9 mouse cellular contexts compared by ENCODE assay signal in the genomic region with DNA sequence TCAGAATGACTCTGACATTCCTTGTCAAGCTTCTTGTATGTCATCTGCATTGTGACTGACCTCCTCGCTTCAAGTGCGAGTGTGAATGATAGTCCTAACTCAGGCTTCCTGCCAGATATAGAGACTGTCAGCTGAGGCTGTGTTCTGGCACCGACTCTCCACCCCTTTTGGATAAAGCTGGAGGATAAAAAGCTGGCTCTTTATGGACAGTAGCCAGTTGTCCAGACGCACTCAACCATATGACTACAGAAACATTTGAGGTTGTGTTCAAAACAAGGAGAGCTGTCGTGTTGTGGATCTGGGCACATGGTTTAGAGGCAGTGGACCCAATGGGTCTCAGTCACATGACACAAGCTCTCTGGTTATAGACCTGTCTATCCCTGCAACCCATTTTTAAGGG.
DNase-seq lines count a peak whose midpoint lies in the region; ATAC-seq and TF ChIP-seq lines count a peak whose summit lies in the region.
"Had no signal": no experiment of that assay in that cellular context is flagged by ENCODE, and none has a peak within 500 bp of the region (broad histone marks: within the 10 kb centered on the region; RNA-seq: fewer than 3 reads in every experiment).

No protein-coding gene starts in this region.

- TF ChIP-seq CTCF in thymus, adult 2 months (IDR thresholded peaks at IDR 0.05; ENCODE audit: borderline replicate concordance, control insufficient read depth, extremely low read depth, insufficient read depth, low read length, poor library complexity) = no peak

- no peaks in the 10 kb centered on the region for H3K36me3 ChIP-seq in embryonic facial prominence, embryonic 14.5 days (ENCODE audit: control insufficient read depth, insufficient read depth, low read length)
- H3K36me3 ChIP-seq in embryonic facial prominence, embryonic 10.5 days (replicated peaks) = no peaks in the 10 kb centered on the region
- no peaks in the 10 kb centered on the region for H3K36me3 ChIP-seq in heart, embryonic 14.5 days (ENCODE audit: control insufficient read depth, insufficient read depth, low read length)
- H3K36me3 ChIP-seq in thymus, adult 2 months (ENCODE audit: control insufficient read depth, insufficient read depth, low read length) = no peaks in the 10 kb centered on the region

- H3K27me3 ChIP-seq in embryonic facial prominence, embryonic 14.5 days (replicated peaks; ENCODE audit: control insufficient read depth, insufficient read depth, low read length) = no peaks in the 10 kb centered on the region
- H3K27me3 ChIP-seq in embryonic facial prominence, embryonic 10.5 days (replicated peaks; ENCODE audit: low read depth, poor library complexity, severe bottlenecking) = no peaks in the 10 kb centered on the region; the same call in 1 of the 2 replicates
- no peaks in the 10 kb centered on the region for H3K27me3 ChIP-seq in heart, embryonic 14.5 days (ENCODE audit: control insufficient read depth, insufficient read depth, low read length)
- no peaks in the 10 kb centered on the region for H3K27me3 ChIP-seq in thymus, adult 2 months (ENCODE audit: control insufficient read depth, insufficient read depth, low read length)

- WGBS in embryonic facial prominence, embryonic 14.5 days = 51% methylated on average over 5 of the region's 5 CpGs
- 85% methylated on average over 5 of the region's 5 CpGs for WGBS in embryonic facial prominence, embryonic 10.5 days
- whole genome bisulfite sequencing in heart, embryonic 14.5 days = 2% methylated on average over 5 of the region's 5 CpGs
- 78% methylated on average over 5 of the region's 5 CpGs for WGBS in thymus, adult 2 months

- no peak overlapping the region for H3K4me2 ChIP-seq in embryonic facial prominence, embryonic 14.5 days (ENCODE audit: low read depth, low read length)
- H3K4me2 ChIP-seq in heart, embryonic 14.5 days (ENCODE audit: low read length) = 0 out of 2 replicates have a peak overlapping the region, but pooled peaks have one; percentile 3

- H3K4me1 ChIP-seq in embryonic facial prominence, embryonic 14.5 days (ENCODE audit: control insufficient read depth, insufficient read depth, low read length) = peaks cover 18% of the 10 kb centered on the region
- peaks cover 43% of the 10 kb centered on the region for H3K4me1 ChIP-seq in embryonic facial prominence, embryonic 10.5 days
- H3K4me1 ChIP-seq in heart, embryonic 14.5 days (ENCODE audit: control insufficient read depth in 2 of 2, insufficient read depth in 2 of 2, low read length in 2 of 2) = peaks cover 50 to 68% of the 10 kb centered on the region in 2 experiments
- H3K4me1 ChIP-seq in thymus, adult 2 months (replicated peaks; ENCODE audit: control insufficient read depth, insufficient read depth, low read length) = peaks cover 24% of the 10 kb centered on the region

- H3K27ac ChIP-seq in embryonic facial prominence, embryonic 14.5 days (replicated peaks; ENCODE audit: low read depth, low read length) = no peak overlapping the region
- H3K27ac ChIP-seq in embryonic facial prominence, embryonic 10.5 days (replicated peaks) = no peak overlapping the region
- H3K27ac ChIP-seq in heart, embryonic 14.5 days (replicated peaks in 1 of 2; ENCODE audit: control insufficient read depth in 1 of 2, insufficient read depth in 1 of 2, low read depth in 2 of 2, low read length in 2 of 2) = peak overlapping the region; percentile 90 to 92
- no peak overlapping the region for H3K27ac ChIP-seq in thymus, adult 2 months (ENCODE audit: control insufficient read depth, insufficient read depth, low read length)

- H3K9me3 ChIP-seq in embryonic facial prominence, embryonic 14.5 days (ENCODE audit: control insufficient read depth, low read length) = no peaks in the 10 kb centered on the region
- H3K9me3 ChIP-seq in embryonic facial prominence, embryonic 10.5 days = no peaks in the 10 kb centered on the region
- H3K9me3 ChIP-seq in heart, embryonic 14.5 days (ENCODE audit: control insufficient read depth, low read length) = no peaks in the 10 kb centered on the region

- no peak overlapping the region for H3K9ac ChIP-seq in embryonic facial prominence, embryonic 14.5 days (ENCODE audit: low read depth, low read length)
- H3K9ac ChIP-seq in heart, embryonic 14.5 days (ENCODE audit: low read length) = no peak overlapping the region; the same call in 1 of the 2 replicates

- no peak overlapping the region for H3K4me3 ChIP-seq in embryonic facial prominence, embryonic 14.5 days (ENCODE audit: low read depth, low read length)
- no peak overlapping the region for H3K4me3 ChIP-seq in embryonic facial prominence, embryonic 10.5 days
- H3K4me3 ChIP-seq in heart, embryonic 14.5 days (ENCODE audit: control insufficient read depth in 1 of 2, insufficient read depth in 1 of 2, low read depth in 1 of 2, low read length in 2 of 2) = no peak overlapping the region
- no peak overlapping the region for H3K4me3 ChIP-seq in thymus, adult 2 months (ENCODE audit: control insufficient read depth, insufficient read depth, low read length)
- H3K4me3 ChIP-seq: myocyte had no signal

- no peak for TF ChIP-seq POLR2A in thymus, adult 2 months (IDR thresholded peaks at IDR 0.05; ENCODE audit: control insufficient read depth, extremely low read depth, insufficient read depth, low read length, poor library complexity)

- ATAC-seq in embryonic facial prominence, embryonic 14.5 days (ENCODE audit: low read depth) = no peak
- peak; percentile 58 for ATAC-seq in heart, embryonic 14.5 days (ENCODE audit: insufficient number of reproducible peaks, insufficient read depth, low FRiP score, low read depth)

- DNase-seq in embryonic facial prominence, embryonic 14.5 days (ENCODE audit: low spot score) = peak; percentile 66
- DNase-seq in embryonic facial prominence, embryonic 10.5 days (ENCODE audit: low spot score) = no peak
- DNase-seq in cerebellum, adult 11-12 months = peak; percentile 80
- DNase-seq in kidney, postnatal 4 days = peak; percentile 54 to 72
- DNase-seq in retina, embryonic 14.5 days (ENCODE audit: low spot score) = peak; percentile 20
- DNase-seq in thymus, adult 2 months = no peak
- no peak for DNase-seq in natural killer cell, adult 2 months (ENCODE audit: low spot score in 2 of 2)

Comparison
In these comparisons a context has a peak if more than half of its experiments do, and no peak if none do; other contexts are left out.
1. DNase-seq: peak in embryonic facial prominence, embryonic 14.5 days (single experiment), cerebellum, adult 11-12 months (single experiment), kidney, postnatal 4 days (2 of 2) and retina, embryonic 14.5 days (single experiment); none in embryonic facial prominence, embryonic 10.5 days (single experiment), thymus, adult 2 months (single experiment) and natural killer cell, adult 2 months (0 of 2).
2. H3K27ac ChIP-seq: peak in heart, embryonic 14.5 days (2 of 2); none in embryonic facial prominence, embryonic 14.5 days (single experiment), embryonic facial prominence, embryonic 10.5 days (single experiment) and thymus, adult 2 months (single experiment).